Mouse (Mus musculus) kidney, embryonic 16.5 days (tissue): ENCODE results near the gene Paqr3. TPM values are rescaled to one million over a fixed set of nuclear protein-coding genes. Genes with fewer than 3 reads are reported as not detected.

Source experiments
- ATAC-seq: fragments of 200-750 bp; cut with Nextera tagmentation; 2 replicates; pipeline ENCODE4 v1.8.0; 2017; ENCODE audit warnings: moderate TSS enrichment; ENCODE audit not compliant: low FRiP score, low TSS enrichment
- H3K27ac ChIP-seq: fragments of 300-500 bp; sonication (generic); 2 replicates; pipeline ENCODE4 v1.5.1; 2014; ENCODE audit warnings: low read length
- H3K27me3 ChIP-seq: fragments of 300-500 bp; sonication (generic); 2 replicates; pipeline ENCODE4 v1.6.1; 2014; ENCODE audit warnings: low read length, control low read depth, mixed read lengths; ENCODE audit not compliant: insufficient read depth
- H3K36me3 ChIP-seq: fragments of 300-500 bp; sonication (generic); 2 replicates; pipeline ENCODE4 v1.6.1; 2014; ENCODE audit warnings: low read length, control low read depth, mixed read lengths; ENCODE audit not compliant: insufficient read depth
- H3K4me1 ChIP-seq: fragments of 300-500 bp; sonication (generic); 2 replicates; pipeline ENCODE4 v1.6.1; 2014; ENCODE audit warnings: low read length, control low read depth, mixed read lengths; ENCODE audit not compliant: insufficient read depth
- H3K4me2 ChIP-seq: fragments of 300-500 bp; sonication (generic); replicated peaks from 2 replicates; pipeline ENCODE4 v1.6.1; 2014; ENCODE audit warnings: low read depth, low read length
- H3K4me3 ChIP-seq: fragments of 300-500 bp; sonication (generic); 2 replicates; pipeline ENCODE4 v1.5.1; 2014; ENCODE audit warnings: mild to moderate bottlenecking, low read length
- H3K9ac ChIP-seq: fragments of 300-500 bp; sonication (generic); replicated peaks from 2 replicates; pipeline ENCODE4 v1.6.1; 2014; ENCODE audit warnings: low read length
- H3K9me3 ChIP-seq: fragments of 300-500 bp; sonication (generic); 2 replicates; pipeline ENCODE4 v1.6.1; 2016; ENCODE audit warnings: low read length, control low read depth
- WGBS: fragments of 180-500 bp; shearing (Covaris S2); extraction: QIAGEN DNeasy Blood & Tissue Kit; methylation state at CpG from one replicate; pipeline ENCODE4 v1.1.7; 2014; 5-methylcytosine and 5-hydroxymethylcytosine counted together
- polyA plus RNA-seq: library from polyadenylated mRNA; unstranded; fragments of >200 nt; fragmentation: Nextera tagmentation; extraction: Ambion mirVana; gene quantifications from 2 replicates; pipeline ENCODE4 v1.2.1, GENCODE M21; 2015

The Paqr3 gene
- polyA plus RNA-seq, result 3.8 and 5.7 TPM in 2 replicates

- peak; percentile 99 for ATAC-seq
- Histone ChIP-seq H3K4me2 (peak within 1 kb of the TSS; percentile 69), H3K36me3 (no peaks in the 10 kb centered on the region), H3K27ac (no peak within 1 kb of the TSS), H3K4me1 (peaks cover 9% of the 10 kb centered on the region), H3K9ac (peak within 1 kb of the TSS; percentile 58), H3K27me3 (peaks cover 4% of the 10 kb centered on the region; the same call in 1 of the 2 replicates), H3K4me3 (peak within 1 kb of the TSS; percentile 76), H3K9me3 (no peaks in the 10 kb centered on the region)
- under 1% methylated on average over 42 of the region's 62 CpGs for WGBS
These were observed at the start of gene Paqr3 for GRCm38 (mm10) chr5:97111207-97111910. Gene Paqr3 (minus strand): TSS chr5:97111596.

GRCm38 (mm10) chr5:97154688-97155087 lies 43.3 kb upstream of the Paqr3 start:
- no peak overlapping the region for H3K4me3 ChIP-seq
- H3K9ac ChIP-seq, result no peak overlapping the region
- no peaks in the 10 kb centered on the region for H3K27me3 ChIP-seq
- no peaks in the 10 kb centered on the region for H3K9me3 ChIP-seq
- no peak for ATAC-seq
- H3K36me3 ChIP-seq, result no peaks in the 10 kb centered on the region
- 32% methylated on average over 1 of the region's 1 CpGs for WGBS
- no peaks in the 10 kb centered on the region for H3K4me1 ChIP-seq
- no peak overlapping the region for H3K4me2 ChIP-seq
- no peak overlapping the region for H3K27ac ChIP-seq

- H3K4me3 ChIP-seq, result no peak overlapping the region
- ATAC-seq, result no peak
- H3K36me3 ChIP-seq, result no peaks in the 10 kb centered on the region
- no peaks in the 10 kb centered on the region for H3K9me3 ChIP-seq
- no peak overlapping the region for H3K27ac ChIP-seq
- WGBS, result 70% methylated on average over 2 of the region's 2 CpGs
- no peaks in the 10 kb centered on the region for H3K27me3 ChIP-seq
- no peaks in the 10 kb centered on the region for H3K4me1 ChIP-seq
- H3K4me2 ChIP-seq, result no peak overlapping the region
- no peak overlapping the region for H3K9ac ChIP-seq
These were observed 23.9 kb upstream of the Paqr3 start for GRCm38 (mm10) chr5:97135331-97135730.

- Histone ChIP-seq H3K9ac (no peak overlapping the region), H3K4me2 (no peak overlapping the region), H3K4me1 (no peaks in the 10 kb centered on the region), H3K9me3 (no peaks in the 10 kb centered on the region), H3K4me3 (no peak overlapping the region), H3K36me3 (no peaks in the 10 kb centered on the region), H3K27ac (no peak overlapping the region), H3K27me3 (peaks cover 3% of the 10 kb centered on the region; the same call in 1 of the 2 replicates)
- WGBS, result 96% methylated on average over 2 of the region's 2 CpGs
- ATAC-seq, result no peak
These were observed 18.2 kb upstream of the Paqr3 start for GRCm38 (mm10) chr5:97129589-97129988.

GRCm38 (mm10) chr5:97128242-97129226 lies 17.1 kb upstream of the Paqr3 start:
- 53% methylated on average over 21 of the region's 21 CpGs for WGBS
- ATAC-seq, result no peak; the same call in 1 of the 2 replicates

GRCm38 (mm10) chr5:97127284-97127683 lies 15.9 kb upstream of the Paqr3 start:
- H3K4me1 ChIP-seq, result no peaks in the 10 kb centered on the region
- H3K9ac ChIP-seq, result no peak overlapping the region
- H3K4me2 ChIP-seq, result no peak overlapping the region
- ATAC-seq, result no peak
- peaks cover 3% of the 10 kb centered on the region; the same call in 1 of the 2 replicates for H3K27me3 ChIP-seq
- no peak overlapping the region for H3K27ac ChIP-seq
- H3K4me3 ChIP-seq, result no peak overlapping the region
- H3K9me3 ChIP-seq, result no peaks in the 10 kb centered on the region
- 80% methylated on average over 6 of the region's 6 CpGs for WGBS
- no peaks in the 10 kb centered on the region for H3K36me3 ChIP-seq

More at GRCm38 (mm10) chr5:97128242-97129226, 17.1 kb upstream of the Paqr3 start:
- Histone ChIP-seq H3K4me3 (no peak overlapping the region), H3K9ac (no peak overlapping the region), H3K4me2 (no peak overlapping the region), H3K36me3 (no peaks in the 10 kb centered on the region), H3K4me1 (no peaks in the 10 kb centered on the region), H3K27me3 (peaks cover 3% of the 10 kb centered on the region; the same call in 1 of the 2 replicates), H3K27ac (no peak overlapping the region), H3K9me3 (no peaks in the 10 kb centered on the region)

- no peaks in the 10 kb centered on the region for H3K9me3 ChIP-seq
- WGBS, result 19% methylated on average over 4 of the region's 4 CpGs
- H3K27ac ChIP-seq, result no peak overlapping the region
- H3K27me3 ChIP-seq, result peaks cover 3% of the 10 kb centered on the region; the same call in 1 of the 2 replicates
- H3K36me3 ChIP-seq, result no peaks in the 10 kb centered on the region
- peak; percentile 85; the same call in 1 of the 2 replicates for ATAC-seq
- H3K4me2 ChIP-seq, result no peak overlapping the region
- H3K9ac ChIP-seq, result no peak overlapping the region
- H3K4me3 ChIP-seq, result no peak overlapping the region
- no peaks in the 10 kb centered on the region for H3K4me1 ChIP-seq
These were observed 14.6 kb upstream of the Paqr3 start for GRCm38 (mm10) chr5:97126005-97126404.

- ATAC-seq, result 0 out of 2 replicates have a peak, but pooled peaks have one; percentile 39
- Histone ChIP-seq H3K9me3 (no peaks in the 10 kb centered on the region), H3K9ac (no peak overlapping the region), H3K27me3 (peaks cover 3% of the 10 kb centered on the region; the same call in 1 of the 2 replicates), H3K4me1 (no peaks in the 10 kb centered on the region), H3K4me2 (no peak overlapping the region), H3K36me3 (no peaks in the 10 kb centered on the region), H3K4me3 (no peak overlapping the region), H3K27ac (no peak overlapping the region)
- 69% methylated on average over 10 of the region's 10 CpGs for WGBS
These were observed 14.1 kb upstream of the Paqr3 start for GRCm38 (mm10) chr5:97125459-97125970.

GRCm38 (mm10) chr5:97124977-97125376 lies 13.6 kb upstream of the Paqr3 start:
- 73% methylated on average over 12 of the region's 12 CpGs for WGBS
- H3K27ac ChIP-seq, result no peak overlapping the region
- H3K4me1 ChIP-seq, result no peaks in the 10 kb centered on the region
- H3K4me3 ChIP-seq, result no peak overlapping the region
- no peaks in the 10 kb centered on the region for H3K9me3 ChIP-seq
- H3K36me3 ChIP-seq, result no peaks in the 10 kb centered on the region
- H3K9ac ChIP-seq, result no peak overlapping the region
- H3K27me3 ChIP-seq, result peaks cover 3% of the 10 kb centered on the region; the same call in 1 of the 2 replicates
- no peak overlapping the region for H3K4me2 ChIP-seq
- no peak for ATAC-seq
